Mouse (Mus musculus) G1E (cell line): ENCODE measurements around the gene Zbtb46.

ENCODE experiments used
- CTCF ChIP-seq: IDR thresholded peaks from 2 replicates; pipeline ENCODE4 v1.5.1; 2012; ENCODE audit warnings: low read depth, low read length, inconsistent platforms, mixed read lengths
- GATA1 ChIP-seq: IDR thresholded peaks from 2 replicates; pipeline ENCODE4 v1.6.1; 2012; ENCODE audit warnings: borderline replicate concordance, low read length, inconsistent platforms, mixed read lengths
- POLR2AphosphoS5 ChIP-seq: IDR thresholded peaks from 2 replicates; pipeline ENCODE4 v1.6.1; 2012; ENCODE audit warnings: low read depth, low read length, inconsistent platforms; ENCODE audit not compliant: insufficient replicate concordance
- TAL1 ChIP-seq: conservative IDR thresholded peaks from 2 replicates; pipeline ENCODE4 v1.6.1; 2012; ENCODE audit warnings: low read depth, low read length, inconsistent platforms, mixed read lengths

DNA sequence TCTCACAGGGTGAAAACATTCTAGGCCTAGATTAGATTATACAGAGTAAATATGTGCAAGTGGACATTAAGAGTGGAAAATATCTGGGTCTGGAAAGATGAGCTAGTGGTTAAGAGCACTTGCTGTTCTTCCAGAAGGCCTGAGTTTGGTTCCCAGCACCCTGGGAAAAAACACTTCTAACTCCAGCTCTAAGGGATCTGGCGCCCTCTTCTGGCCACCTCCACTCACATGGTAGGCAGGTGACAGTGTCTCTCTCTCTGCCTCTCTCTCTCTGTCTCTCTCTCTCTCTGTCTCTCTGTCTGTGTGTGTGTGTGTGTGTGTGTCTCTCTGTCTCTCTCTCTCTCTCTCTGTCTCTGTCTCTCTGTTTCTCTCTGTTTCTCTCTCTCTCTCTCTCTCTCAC lies 6.0 kb downstream of the Zbtb46 start:
- TF ChIP-seq CTCF (no peak), GATA1 (no peak), TAL1 (no peak), POLR2AphosphoS5 (no peak)
